Mouse (Mus musculus) lung, postnatal 0 days (tissue): Measurements from ENCODE around the gene Loxl3. TPM values are rescaled to one million over a fixed set of nuclear protein-coding genes. Genes with fewer than 3 reads are reported as not detected.

ENCODE experiments used
- ATAC-seq: fragments of 200-750 bp; cut with Nextera tagmentation; 2 replicates; pipeline ENCODE4 v1.8.0; 2017; ENCODE audit warnings: moderate library complexity
- DNase-seq: peaks from one replicate; pipeline ENCODE4 v3.0.0-alpha.2; 2016; ENCODE audit warnings: low spot score
- H3K27ac ChIP-seq: fragments of 300-500 bp; sonication (generic); 2 replicates; pipeline ENCODE4 v1.5.1; 2014; ENCODE audit warnings: antibody characterized with exemption, mild to moderate bottlenecking, low read length, mixed read lengths
- H3K27me3 ChIP-seq: fragments of 300-500 bp; sonication (generic); replicated peaks from 2 replicates; pipeline ENCODE4 v1.6.1; 2014; ENCODE audit warnings: low read length, mixed read lengths; ENCODE audit not compliant: insufficient read depth
- H3K36me3 ChIP-seq: fragments of 300-500 bp; sonication (generic); 2 replicates; pipeline ENCODE4 v1.6.1; 2014; ENCODE audit warnings: low read length, mixed read lengths; ENCODE audit not compliant: insufficient read depth
- H3K4me1 ChIP-seq: fragments of 300-500 bp; sonication (generic); 2 replicates; pipeline ENCODE4 v1.6.1; 2014; ENCODE audit warnings: antibody characterized with exemption, low read depth, low read length, mixed read lengths; ENCODE audit not compliant: insufficient read depth
- H3K4me2 ChIP-seq: fragments of 300-500 bp; sonication (generic); replicated peaks from 2 replicates; pipeline ENCODE4 v1.6.1; 2014; ENCODE audit warnings: low read depth, mild to moderate bottlenecking, low read length, moderate library complexity, mixed read lengths
- H3K4me3 ChIP-seq: fragments of 300-500 bp; sonication (generic); 2 replicates; pipeline ENCODE4 v1.5.1; 2014; ENCODE audit warnings: low read depth, low read length
- H3K9ac ChIP-seq: fragments of 300-500 bp; sonication (generic); replicated peaks from 2 replicates; pipeline ENCODE4 v1.6.1; 2014; ENCODE audit warnings: low read depth, mild to moderate bottlenecking
- H3K9me3 ChIP-seq: fragments of 300-500 bp; sonication (generic); 2 replicates; pipeline ENCODE4 v1.6.1; 2016; ENCODE audit warnings: low read length, mixed read lengths
- CTCF ChIP-seq: IDR thresholded peaks from 2 replicates; pipeline ENCODE4 v1.5.1; 2016; ENCODE audit warnings: antibody characterized with exemption, mild to moderate bottlenecking
- EP300 ChIP-seq: IDR thresholded peaks from 2 replicates; pipeline ENCODE4 v1.6.1; 2016; ENCODE audit warnings: antibody characterized with exemption, mild to moderate bottlenecking, control low read depth
- WGBS: fragments of 180-500 bp; shearing (Covaris S2); extraction: QIAGEN DNeasy Blood & Tissue Kit; methylation state at CpG from one replicate; pipeline ENCODE4 v1.1.7; 2014; 5-methylcytosine and 5-hydroxymethylcytosine counted together
- polyA plus RNA-seq: library from polyadenylated mRNA; unstranded; fragments of >200 nt; fragmentation: Nextera tagmentation; extraction: Ambion mirVana; gene quantifications from 2 replicates; pipeline ENCODE4 v1.2.1, GENCODE M21; 2015

The Loxl3 gene
- polyA plus RNA-seq, 1 experiment from 2014 or later = 10.1 TPM

DNA sequence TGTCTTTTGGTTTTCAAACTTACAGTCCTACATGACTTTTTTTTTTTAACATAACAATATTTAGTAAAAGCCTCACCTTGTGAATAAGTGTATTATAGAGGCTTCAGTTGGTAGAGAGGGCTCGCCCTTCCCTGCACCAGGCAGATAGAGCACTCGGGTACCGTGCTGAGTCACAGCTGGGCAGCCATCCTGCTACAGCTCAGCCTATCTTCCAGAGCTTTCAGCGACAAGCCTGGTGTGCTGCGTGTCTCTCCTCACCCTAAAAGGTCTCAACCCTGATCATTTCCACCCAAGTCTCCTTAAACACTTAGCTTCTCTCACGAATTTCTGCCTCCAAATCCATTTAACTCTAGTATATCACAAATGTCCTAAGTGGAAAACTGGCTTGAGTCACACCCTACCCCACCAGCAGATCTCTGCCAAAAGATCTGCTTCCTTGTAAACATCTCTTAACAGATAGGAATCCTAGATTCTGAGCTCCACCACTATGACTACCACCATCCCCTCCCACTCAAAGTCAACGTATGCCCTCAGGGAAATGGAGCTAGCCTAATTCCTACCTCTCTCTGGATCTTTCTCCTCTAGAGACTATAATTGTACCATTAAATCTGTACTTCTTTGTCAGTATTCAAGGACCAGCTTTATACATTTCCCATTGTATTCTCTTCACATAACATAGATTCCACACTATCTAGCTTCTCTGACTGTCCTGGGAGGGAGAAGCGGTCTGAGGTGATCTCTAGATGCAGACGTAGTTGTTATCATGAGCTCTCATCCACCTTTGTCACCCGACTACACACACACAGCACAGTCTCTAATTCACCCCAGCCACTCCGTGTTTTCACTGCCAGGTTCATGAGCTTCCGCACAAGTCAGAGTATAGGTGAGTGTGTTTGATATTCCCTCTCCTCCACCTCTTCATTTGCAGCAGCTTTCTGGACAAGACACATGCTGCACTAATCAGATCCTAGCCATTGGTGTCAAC is 19.2 kb upstream of the Loxl3 start:
- TF ChIP-seq EP300 = no peak
- no peak for TF ChIP-seq CTCF
- H3K36me3 ChIP-seq = no peaks in the 10 kb centered on the region
- no peak overlapping the region for H3K27ac ChIP-seq
- no peaks in the 10 kb centered on the region for H3K27me3 ChIP-seq
- WGBS = 61% methylated on average over 12 of the region's 12 CpGs
- DNase-seq (peak; percentile 36), ATAC-seq (peak; percentile 63)
- no peak overlapping the region for H3K4me2 ChIP-seq
- no peak overlapping the region for H3K9ac ChIP-seq
- H3K4me1 ChIP-seq = no peaks in the 10 kb centered on the region
- H3K9me3 ChIP-seq = no peaks in the 10 kb centered on the region
- no peak overlapping the region for H3K4me3 ChIP-seq

GRCm38 (mm10) chr6:83015749-83016148 is 18.2 kb upstream of the Loxl3 start:
- Histone ChIP-seq H3K27me3 (no peaks in the 10 kb centered on the region), H3K4me1 (no peaks in the 10 kb centered on the region), H3K9ac (no peak overlapping the region), H3K4me3 (no peak overlapping the region), H3K27ac (no peak overlapping the region), H3K36me3 (no peaks in the 10 kb centered on the region), H3K4me2 (no peak overlapping the region), H3K9me3 (no peaks in the 10 kb centered on the region)
- no peak for TF ChIP-seq EP300
- no peak for TF ChIP-seq CTCF
- no peak for DNase-seq
- WGBS = 92% methylated on average over 2 of the region's 2 CpGs
- no peak for ATAC-seq

DNA sequence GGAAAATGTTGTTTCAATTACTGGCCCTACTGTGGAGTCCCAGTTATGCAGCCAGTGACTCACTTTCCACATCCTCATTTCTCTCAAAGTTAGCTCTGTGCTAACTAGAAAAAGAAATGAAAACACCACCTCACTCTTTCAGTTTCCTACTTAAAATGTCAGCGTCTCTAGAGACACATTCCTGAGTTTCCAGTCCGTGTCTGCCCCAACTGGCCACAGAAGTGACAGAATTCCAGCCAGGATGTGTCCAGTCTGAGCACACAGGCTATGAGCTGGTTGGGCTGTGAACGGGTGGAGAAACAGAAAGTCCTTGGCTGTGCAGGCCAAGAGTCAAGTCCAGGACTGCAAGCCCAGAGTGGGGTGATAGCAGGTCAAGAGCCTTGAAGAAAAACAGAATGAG is 16.8 kb upstream of the Loxl3 start:
- H3K36me3 ChIP-seq = no peaks in the 10 kb centered on the region
- WGBS = 20% methylated on average over 3 of the region's 3 CpGs
- H3K9ac ChIP-seq = no peak overlapping the region
- no peaks in the 10 kb centered on the region for H3K27me3 ChIP-seq
- H3K4me1 ChIP-seq = no peaks in the 10 kb centered on the region
- no peak overlapping the region for H3K4me2 ChIP-seq
- H3K4me3 ChIP-seq = no peak overlapping the region
- peak; percentile 80 for ATAC-seq
- no peaks in the 10 kb centered on the region for H3K9me3 ChIP-seq
- peak; percentile 62 for DNase-seq
- 0 out of 2 replicates have a peak overlapping the region, but pooled peaks have one; percentile 44 for H3K27ac ChIP-seq
- TF ChIP-seq CTCF = no peak
- TF ChIP-seq EP300 = no peak

- Histone ChIP-seq H3K27ac (no peak overlapping the region), H3K4me1 (no peaks in the 10 kb centered on the region), H3K27me3 (no peaks in the 10 kb centered on the region), H3K4me2 (no peak overlapping the region), H3K9me3 (no peaks in the 10 kb centered on the region), H3K36me3 (no peaks in the 10 kb centered on the region), H3K9ac (no peak overlapping the region), H3K4me3 (no peak overlapping the region)
- TF ChIP-seq EP300 (no peak), CTCF (no peak)
- 51% methylated on average over 3 of the region's 3 CpGs for WGBS
- DNase-seq (no peak), ATAC-seq (no peak)
Measured at GRCm38 (mm10) chr6:83019044-83019443, 14.9 kb upstream of the Loxl3 start.

DNA sequence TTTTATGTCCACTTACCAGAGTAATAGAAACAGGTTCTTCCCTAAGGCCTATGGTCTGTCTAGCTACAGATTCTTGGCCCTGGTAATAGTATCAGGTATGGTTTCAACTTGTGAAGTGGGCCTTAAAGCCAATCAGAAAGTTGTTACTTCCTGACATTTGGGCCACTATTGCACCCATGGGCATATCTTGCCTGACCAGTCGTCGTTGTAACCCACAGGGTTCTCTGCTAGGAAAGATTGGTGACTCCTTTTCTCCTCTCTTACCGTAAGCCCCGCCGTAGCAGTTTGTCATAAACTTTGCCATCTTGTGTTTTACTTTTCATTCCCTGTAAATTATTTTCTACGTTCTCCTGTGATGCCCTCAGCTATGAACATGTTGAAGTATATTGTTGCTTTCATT is 13.9 kb upstream of the Loxl3 start:
- Histone ChIP-seq H3K4me2 (no peak overlapping the region), H3K9ac (no peak overlapping the region), H3K27me3 (no peaks in the 10 kb centered on the region), H3K4me3 (no peak overlapping the region), H3K27ac (no peak overlapping the region), H3K9me3 (no peaks in the 10 kb centered on the region), H3K36me3 (no peaks in the 10 kb centered on the region), H3K4me1 (no peaks in the 10 kb centered on the region)
- ATAC-seq = no peak
- 82% methylated on average over 6 of the region's 6 CpGs for WGBS
- no peak for DNase-seq
- TF ChIP-seq CTCF (no peak), EP300 (no peak)

GRCm38 (mm10) chr6:83020836-83021593 is 13.0 kb upstream of the Loxl3 start:
- Histone ChIP-seq H3K36me3 (no peaks in the 10 kb centered on the region), H3K4me1 (no peaks in the 10 kb centered on the region), H3K9ac (no peak overlapping the region), H3K4me3 (no peak overlapping the region), H3K27me3 (no peaks in the 10 kb centered on the region), H3K4me2 (no peak overlapping the region), H3K27ac (no peak overlapping the region), H3K9me3 (no peaks in the 10 kb centered on the region)
- TF ChIP-seq EP300 = no peak
- TF ChIP-seq CTCF = no peak
- DNase-seq (no peak), ATAC-seq (no peak)
- 71% methylated on average over 4 of the region's 4 CpGs for WGBS
